Mouse (Mus musculus) neural tube, embryonic 12.5 days (tissue): Measurements from ENCODE around the gene Gm3625. TPM values are rescaled to one million over a fixed set of nuclear protein-coding genes. Genes with fewer than 3 reads are reported as not detected.

Source experiments
- ATAC-seq: fragments of 200-750 bp; cut with Nextera tagmentation; 2 replicates; pipeline ENCODE4 v1.8.0; 2017; ENCODE audit warnings: low read depth, mild to moderate bottlenecking, moderate TSS enrichment, moderate library complexity; ENCODE audit not compliant: low FRiP score
- H3K27ac ChIP-seq: fragments of 300-500 bp; sonication (generic); 2 replicates; pipeline ENCODE4 v1.5.1; 2016
- H3K27me3 ChIP-seq: fragments of 300-500 bp; sonication (generic); replicated peaks from 2 replicates; pipeline ENCODE4 v1.6.1; 2016; ENCODE audit warnings: mild to moderate bottlenecking
- H3K36me3 ChIP-seq: fragments of 300-500 bp; sonication (generic); 2 replicates; pipeline ENCODE4 v1.6.1; 2016; ENCODE audit warnings: mild to moderate bottlenecking
- H3K4me1 ChIP-seq: fragments of 300-500 bp; sonication (generic); 2 replicates; pipeline ENCODE4 v1.6.1; 2016
- H3K4me2 ChIP-seq: fragments of 300-500 bp; sonication (generic); replicated peaks from 2 replicates; pipeline ENCODE4 v1.6.1; 2016; ENCODE audit warnings: mild to moderate bottlenecking
- H3K4me3 ChIP-seq: fragments of 300-500 bp; sonication (generic); 2 replicates; pipeline ENCODE4 v1.5.1; 2016
- H3K9ac ChIP-seq: fragments of 300-500 bp; sonication (generic); 2 replicates; pipeline ENCODE4 v1.6.1; 2016; ENCODE audit warnings: mild to moderate bottlenecking
- H3K9me3 ChIP-seq: fragments of 300-500 bp; sonication (generic); 2 replicates; pipeline ENCODE4 v1.6.1; 2016; ENCODE audit warnings: mild to moderate bottlenecking
- WGBS: fragments of 180-500 bp; shearing (Covaris S2); methylation state at CpG from one replicate; pipeline ENCODE4 v1.1.7; 2016; 5-methylcytosine and 5-hydroxymethylcytosine counted together
- polyA plus RNA-seq: library from polyadenylated mRNA; unstranded; fragments of >200 nt; fragmentation: Nextera tagmentation; extraction: Ambion mirVana; gene quantifications from 2 replicates; pipeline ENCODE4 v1.2.1, GENCODE M21; 2016

Gm3625 gene
- polyA plus RNA-seq, 1 experiment from 2014 or later: not detected

DNA sequence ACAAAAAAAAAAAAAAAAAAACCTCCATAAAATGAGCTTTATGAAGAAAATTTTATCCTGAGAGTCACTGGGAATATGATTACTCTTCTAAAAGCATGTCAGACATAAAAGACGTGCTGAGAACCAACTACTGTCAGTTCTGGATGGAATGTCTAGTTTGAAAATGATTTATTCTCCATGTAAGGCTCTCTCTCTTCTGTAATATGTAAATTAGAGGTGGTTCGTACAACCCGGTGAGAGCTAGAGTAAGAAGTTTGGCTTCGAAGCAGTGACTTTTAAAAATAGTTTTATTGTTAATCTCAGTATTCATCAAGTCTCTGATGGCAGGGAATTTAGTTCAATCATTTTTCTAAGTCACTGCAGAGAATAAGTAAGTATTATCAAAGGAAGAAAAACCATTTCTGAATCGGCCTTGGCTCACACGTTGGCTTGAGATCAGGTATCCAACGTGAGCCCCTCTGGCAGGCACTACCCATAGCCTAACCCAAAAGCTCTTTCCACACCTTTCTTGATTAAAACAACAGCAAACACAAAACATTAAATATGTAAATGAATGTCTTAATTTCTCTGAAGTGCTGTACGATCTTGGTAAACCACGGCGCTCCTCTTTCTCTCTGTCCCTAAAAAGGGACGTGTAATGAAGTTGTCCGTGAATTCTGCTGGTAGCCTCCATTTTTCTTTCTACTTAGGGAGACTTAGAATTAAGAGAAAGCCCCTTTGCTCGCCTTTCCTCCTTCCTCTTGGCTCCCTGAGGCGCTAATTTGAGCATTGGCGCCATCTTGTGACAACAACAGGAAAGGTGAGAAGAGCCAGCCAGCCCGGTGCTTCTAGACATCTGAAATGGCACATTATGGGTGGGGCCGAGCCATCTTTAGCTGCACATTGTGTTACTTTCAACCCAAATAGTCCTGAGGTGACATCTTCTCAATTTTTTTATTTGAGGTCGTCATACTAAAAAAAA, 44.4 kb downstream of the Gm3625 start:
- no peak overlapping the region for H3K4me3 ChIP-seq
- H3K4me1 ChIP-seq: peaks cover 2% of the 10 kb centered on the region; the same call in 1 of the 2 replicates
- H3K9ac ChIP-seq: no peak overlapping the region
- no peaks in the 10 kb centered on the region for H3K36me3 ChIP-seq
- peak overlapping the region; percentile 42 for H3K4me2 ChIP-seq
- no peaks in the 10 kb centered on the region for H3K9me3 ChIP-seq
- no peaks in the 10 kb centered on the region for H3K27me3 ChIP-seq
- 22% methylated on average over 18 of the region's 18 CpGs for WGBS
- ATAC-seq: peak; percentile 72
- H3K27ac ChIP-seq: no peak overlapping the region

DNA sequence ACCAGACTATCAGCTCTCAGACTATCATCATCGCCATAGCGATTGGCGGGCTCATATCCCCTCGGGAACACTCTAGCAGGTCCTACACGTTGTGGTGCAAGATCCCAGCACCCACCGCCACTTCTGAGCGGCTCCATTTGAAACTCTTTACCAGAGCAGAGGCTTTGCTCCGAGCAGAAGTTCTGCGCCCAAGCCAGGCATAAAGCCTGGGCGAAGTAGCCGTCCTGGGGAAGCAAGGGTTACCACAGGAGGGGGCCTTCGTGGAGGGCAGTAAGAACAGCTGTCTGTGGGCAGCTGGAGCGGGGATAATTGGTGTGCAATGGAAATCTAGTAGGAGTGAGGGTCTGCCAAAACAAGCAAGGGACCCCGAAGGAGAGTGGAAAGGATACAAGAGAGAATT, 45.2 kb downstream of the Gm3625 start:
- WGBS: 59% methylated on average over 14 of the region's 14 CpGs

DNA sequence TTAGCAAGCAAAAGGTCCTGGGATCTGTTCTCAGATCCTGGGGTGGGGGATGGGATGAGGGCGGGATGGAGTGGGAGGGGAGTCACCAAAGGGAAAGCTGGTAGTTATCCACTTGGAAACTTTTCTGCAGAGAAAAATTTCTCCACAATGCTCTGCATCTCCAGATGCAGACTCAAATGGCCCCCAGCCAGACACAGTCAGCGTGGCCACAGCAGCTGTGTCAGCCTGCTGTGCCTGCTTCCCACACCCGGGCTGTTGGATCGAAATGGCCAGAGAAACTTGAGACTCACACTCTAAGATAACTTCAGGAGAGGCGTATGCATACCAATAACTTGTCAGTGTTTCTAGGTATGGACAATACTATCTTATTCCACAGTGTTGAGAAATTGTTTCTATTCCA, 46.2 kb downstream of the Gm3625 start:
- H3K4me3 ChIP-seq: no peak overlapping the region
- H3K4me1 ChIP-seq: peaks cover 2% of the 10 kb centered on the region; the same call in 1 of the 2 replicates
- no peaks in the 10 kb centered on the region for H3K27me3 ChIP-seq
- no peaks in the 10 kb centered on the region for H3K36me3 ChIP-seq
- H3K27ac ChIP-seq: no peak overlapping the region
- no peak overlapping the region for H3K9ac ChIP-seq
- no peak for ATAC-seq
- 77% methylated on average over 5 of the region's 5 CpGs for WGBS
- no peak overlapping the region for H3K4me2 ChIP-seq
- no peaks in the 10 kb centered on the region for H3K9me3 ChIP-seq

More for the DNA sequence above, 45.2 kb downstream of the Gm3625 start:
- H3K9ac ChIP-seq: no peak overlapping the region
- peaks cover 2% of the 10 kb centered on the region; the same call in 1 of the 2 replicates for H3K4me1 ChIP-seq
- peak; percentile 25; the same call in 1 of the 2 replicates for ATAC-seq
- no peak overlapping the region for H3K4me3 ChIP-seq
- H3K9me3 ChIP-seq: no peaks in the 10 kb centered on the region
- H3K36me3 ChIP-seq: no peaks in the 10 kb centered on the region
- H3K4me2 ChIP-seq: no peak overlapping the region
- H3K27ac ChIP-seq: no peak overlapping the region
- H3K27me3 ChIP-seq: no peaks in the 10 kb centered on the region

DNA sequence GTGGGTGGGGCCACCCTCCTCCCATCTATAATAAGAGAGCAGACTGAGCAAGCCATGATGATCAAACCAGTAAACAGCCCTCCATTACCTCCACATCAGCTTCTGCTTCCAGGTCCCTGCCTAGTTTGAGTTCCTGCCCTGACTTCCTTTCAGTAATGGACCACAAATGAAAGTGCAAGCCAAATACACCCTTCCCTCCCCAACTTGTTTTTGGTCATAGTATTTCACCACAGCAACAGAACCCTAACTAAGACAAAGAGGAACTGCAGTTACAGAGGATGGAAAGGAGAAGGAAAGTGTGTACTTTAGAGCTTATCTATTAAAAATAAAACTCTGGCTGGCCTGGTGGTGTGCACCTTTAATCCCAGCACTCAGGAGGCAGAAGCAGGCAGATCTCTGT, 47.3 kb downstream of the Gm3625 start:
- Histone ChIP-seq H3K9me3 (no peaks in the 10 kb centered on the region), H3K9ac (no peak overlapping the region), H3K4me3 (no peak overlapping the region), H3K36me3 (no peaks in the 10 kb centered on the region), H3K27ac (no peak overlapping the region), H3K4me2 (no peak overlapping the region), H3K4me1 (peaks cover 2% of the 10 kb centered on the region; the same call in 1 of the 2 replicates), H3K27me3 (no peaks in the 10 kb centered on the region)
- no peak for ATAC-seq

- Histone ChIP-seq H3K4me1 (peaks cover 2% of the 10 kb centered on the region; the same call in 1 of the 2 replicates), H3K27me3 (no peaks in the 10 kb centered on the region), H3K27ac (no peak overlapping the region), H3K9me3 (no peaks in the 10 kb centered on the region), H3K9ac (no peak overlapping the region), H3K4me3 (no peak overlapping the region), H3K4me2 (no peak overlapping the region), H3K36me3 (no peaks in the 10 kb centered on the region)
- no peak for ATAC-seq
- WGBS: 93% methylated on average over 5 of the region's 5 CpGs
Observed at GRCm38 (mm10) chr12:4544400-4544919, 48.3 kb downstream of the Gm3625 start.

Other genes starting within 250 kb of the Gm3625 start
- 12.0 and 12.4 TPM in 2 replicates for gene Ncoa1, start 115.7 kb downstream of the Gm3625 start, polyA plus RNA-seq
- 17.6 and 22.7 TPM in 2 replicates for gene Itsn2, start 289 bp downstream of the Gm3625 start, polyA plus RNA-seq
- 0.43 and 0.45 TPM in 2 replicates for gene Fam228a, start 145.5 kb upstream of the Gm3625 start, polyA plus RNA-seq
- 6.3 and 6.7 TPM in 2 replicates for gene Pfn4, start 176.1 kb upstream of the Gm3625 start, polyA plus RNA-seq
- gene Fam228b, start 176.3 kb upstream of the Gm3625 start, polyA plus RNA-seq: 3.1 and 3.3 TPM in 2 replicates
- gene Sf3b6, start 224.6 kb upstream of the Gm3625 start, polyA plus RNA-seq: 305 and 338 TPM in 2 replicates
- gene Fkbp1b, start 248.7 kb upstream of the Gm3625 start, polyA plus RNA-seq: 39.2 and 56.7 TPM in 2 replicates